9 mouse cellular contexts compared by ENCODE assay signal in the genomic region with DNA sequence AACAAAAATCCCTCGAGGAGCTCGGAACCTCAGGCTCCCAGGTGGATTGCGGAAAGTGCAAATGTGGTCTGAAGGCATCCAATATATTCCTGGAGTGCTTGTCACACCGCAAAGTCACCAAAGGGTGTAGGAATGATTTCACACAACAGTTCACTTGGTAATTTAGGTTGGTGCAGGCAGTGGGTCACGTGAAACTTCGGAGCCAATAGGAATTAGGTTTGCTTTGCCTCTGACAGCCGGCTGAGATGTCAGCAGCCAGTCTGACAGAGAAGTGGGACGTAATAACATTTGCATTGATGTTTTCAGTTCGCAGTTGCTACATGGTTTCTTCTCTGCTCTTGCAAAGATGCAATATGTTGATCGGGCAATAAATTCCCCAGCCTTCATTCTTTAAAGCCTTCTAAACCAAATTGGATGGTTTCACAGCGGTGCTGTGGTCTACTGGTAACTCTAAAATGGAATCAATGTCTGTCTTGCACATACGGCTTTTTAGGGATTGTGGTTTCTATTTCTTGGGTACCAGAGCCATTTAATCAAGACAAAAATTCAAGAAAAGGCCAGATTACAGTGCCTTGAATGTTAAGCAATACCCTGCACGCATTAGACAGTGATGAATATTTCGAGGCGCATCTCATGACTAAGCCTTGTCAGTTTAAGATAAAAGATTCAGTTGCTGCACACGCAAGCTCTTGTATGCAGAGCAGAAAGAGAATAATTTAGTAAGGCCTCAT.
DNase-seq lines count a peak whose midpoint lies in the region; ATAC-seq and TF ChIP-seq lines count a peak whose summit lies in the region.
"Had no signal": no experiment of that assay in that cellular context is flagged by ENCODE, and none has a peak within 500 bp of the region (broad histone marks: within the 10 kb centered on the region; RNA-seq: fewer than 3 reads in every experiment).

No protein-coding gene starts in this region.

- 0 out of 2 replicates have a peak, but pooled peaks cover 3% of the 10 kb centered on the region for H3K4me1 ChIP-seq in intestine, embryonic 14.5 days (replicated peaks; ENCODE audit: control insufficient read depth, insufficient read depth, low read length)
- H3K4me1 ChIP-seq in intestine, embryonic 16.5 days (ENCODE audit: control insufficient read depth, insufficient read depth, low read length) = peaks cover 3% of the 10 kb centered on the region; the same call in 1 of the 2 replicates
- peaks cover 2% of the 10 kb centered on the region for H3K4me1 ChIP-seq in embryonic fibroblast, embryonic 13.5 days (ENCODE audit: control insufficient read depth, insufficient read depth, low read length)
- H3K4me1 ChIP-seq in limb, embryonic 15.5 days = peaks cover 10% of the 10 kb centered on the region

- 0 out of 2 replicates have a peak overlapping the region, but pooled peaks have one; percentile 5 for H3K4me2 ChIP-seq in intestine, embryonic 14.5 days (ENCODE audit: low read length)
- no peak overlapping the region for H3K4me2 ChIP-seq in intestine, embryonic 16.5 days (ENCODE audit: low read depth, low read length)
- peak overlapping the region; percentile 31 for H3K4me2 ChIP-seq in limb, embryonic 15.5 days

- H3K9me3 ChIP-seq in intestine, embryonic 14.5 days (ENCODE audit: control insufficient read depth, low read length) = no peaks in the 10 kb centered on the region
- H3K9me3 ChIP-seq in intestine, embryonic 16.5 days (ENCODE audit: control insufficient read depth, low read length) = no peaks in the 10 kb centered on the region
- no peaks in the 10 kb centered on the region for H3K9me3 ChIP-seq in limb, embryonic 15.5 days

- DNase-seq in cerebellum, postnatal 14 days = peak; percentile 19 to 30
- DNase-seq in cerebellum, adult 9-10 months = no peak
- DNase-seq in intestine, embryonic 14.5 days (ENCODE audit: low spot score) = no peak
- DNase-seq in ovary, postnatal 36 days (ENCODE audit: low spot score) = no peak

- 70% methylated on average over 16 of the region's 16 CpGs for WGBS in intestine, embryonic 14.5 days
- 65% methylated on average over 16 of the region's 16 CpGs for WGBS in intestine, embryonic 16.5 days
- WGBS in limb, embryonic 15.5 days = 55% methylated on average over 16 of the region's 16 CpGs

- TF ChIP-seq POLR2A in embryonic fibroblast, embryonic 13.5 days (IDR thresholded peaks at IDR 0.05; ENCODE audit: low read depth, low read length) = no peak

- no peak for TF ChIP-seq CTCF in embryonic fibroblast, embryonic 13.5 days (IDR thresholded peaks at IDR 0.05; ENCODE audit: borderline replicate concordance, insufficient read depth, low read length)

- ATAC-seq in intestine, embryonic 14.5 days (replicated peaks; ENCODE audit: low FRiP score, low TSS enrichment, low read depth) = no peak
- ATAC-seq in intestine, embryonic 16.5 days = no peak
- ATAC-seq in limb, embryonic 15.5 days (ENCODE audit: insufficient number of reproducible peaks, low FRiP score, low TSS enrichment, low read depth) = no peak
- ATAC-seq in megakaryocyte, adult 5-6 weeks (ENCODE audit: poor library complexity, severe bottlenecking) = no peak

- no peak overlapping the region for H3K27ac ChIP-seq in intestine, embryonic 14.5 days (ENCODE audit: low read depth)
- no peak overlapping the region for H3K27ac ChIP-seq in intestine, embryonic 16.5 days (ENCODE audit: low read length)
- peak overlapping the region; percentile 13; the same call in 1 of the 2 replicates for H3K27ac ChIP-seq in embryonic fibroblast, embryonic 13.5 days (ENCODE audit: insufficient read depth, low read length)
- H3K27ac ChIP-seq in limb, embryonic 15.5 days = no peak overlapping the region
- H3K27ac ChIP-seq: liver, embryonic 14.5 days had no signal

- no peak overlapping the region for H3K4me3 ChIP-seq in intestine, embryonic 14.5 days (ENCODE audit: low read depth, low read length)
- no peak overlapping the region for H3K4me3 ChIP-seq in intestine, embryonic 16.5 days (ENCODE audit: low read length)
- no peak overlapping the region for H3K4me3 ChIP-seq in embryonic fibroblast, embryonic 13.5 days (ENCODE audit: insufficient read depth, low read length)
- H3K4me3 ChIP-seq in limb, embryonic 15.5 days = peak overlapping the region; percentile 7; the same call in 1 of the 2 replicates

- H3K27me3 ChIP-seq in intestine, embryonic 14.5 days (replicated peaks; ENCODE audit: control insufficient read depth, insufficient read depth, low read length) = no peaks in the 10 kb centered on the region
- no peaks in the 10 kb centered on the region for H3K27me3 ChIP-seq in intestine, embryonic 16.5 days (replicated peaks; ENCODE audit: control insufficient read depth, insufficient read depth, low read length)
- peaks cover 29% of the 10 kb centered on the region for H3K27me3 ChIP-seq in limb, embryonic 15.5 days

- no peaks in the 10 kb centered on the region for H3K36me3 ChIP-seq in intestine, embryonic 14.5 days (ENCODE audit: control insufficient read depth, insufficient read depth, low read length)
- no peaks in the 10 kb centered on the region for H3K36me3 ChIP-seq in intestine, embryonic 16.5 days (ENCODE audit: control insufficient read depth, insufficient read depth, low read length)
- H3K36me3 ChIP-seq in limb, embryonic 15.5 days = no peaks in the 10 kb centered on the region

- H3K9ac ChIP-seq in intestine, embryonic 14.5 days (ENCODE audit: low read length) = no peak overlapping the region
- no peak overlapping the region for H3K9ac ChIP-seq in intestine, embryonic 16.5 days (ENCODE audit: low read depth, low read length)
- H3K9ac ChIP-seq in limb, embryonic 15.5 days = no peak overlapping the region
- H3K9ac ChIP-seq: liver, embryonic 14.5 days had no signal

Comparison
In these comparisons a context has a peak if more than half of its experiments do, and no peak if none do; other contexts are left out.
1. DNase-seq: peak in cerebellum, postnatal 14 days (2 of 2); none in cerebellum, adult 9-10 months (single experiment), intestine, embryonic 14.5 days (single experiment) and ovary, postnatal 36 days (single experiment).